Mouse (Mus musculus) layer of hippocampus, adult 11-12 months (tissue): Measurements from ENCODE around the gene Osbpl6.
A peak's percentile ranks its signal among the peaks of the same experiment; 100 is the strongest.

Experiments
- DNase-seq: peaks from one replicate; pipeline ENCODE4 v3.0.0; 2022; ENCODE audit warnings: low spot score

Osbpl6 gene

DNA sequence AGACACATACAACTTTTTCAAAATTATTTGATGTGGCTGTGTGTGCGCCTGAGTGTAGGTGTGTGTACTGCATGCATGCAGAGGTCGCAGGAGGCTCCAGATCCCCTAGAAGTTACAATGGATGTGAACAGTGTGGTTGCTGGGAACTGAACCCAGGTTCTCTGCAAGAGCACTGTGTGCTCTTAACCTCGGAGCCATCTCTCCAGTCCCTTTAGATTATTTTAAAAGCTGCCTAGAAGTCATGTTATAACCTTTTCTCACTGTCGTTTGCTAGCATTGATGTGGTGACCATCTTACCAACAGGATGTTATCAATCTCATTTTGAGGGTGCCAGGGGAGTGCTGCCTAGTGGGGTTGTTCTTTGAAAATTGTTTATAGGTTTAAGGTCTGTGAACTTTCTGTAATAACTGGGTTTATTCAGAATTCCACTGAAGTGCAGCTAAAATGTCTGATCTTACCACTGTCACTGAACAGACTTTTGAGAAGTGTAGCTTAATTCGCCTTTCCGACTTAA lies 15.2 kb downstream of the Osbpl6 start:
- DNase-seq, result no peak

DNA sequence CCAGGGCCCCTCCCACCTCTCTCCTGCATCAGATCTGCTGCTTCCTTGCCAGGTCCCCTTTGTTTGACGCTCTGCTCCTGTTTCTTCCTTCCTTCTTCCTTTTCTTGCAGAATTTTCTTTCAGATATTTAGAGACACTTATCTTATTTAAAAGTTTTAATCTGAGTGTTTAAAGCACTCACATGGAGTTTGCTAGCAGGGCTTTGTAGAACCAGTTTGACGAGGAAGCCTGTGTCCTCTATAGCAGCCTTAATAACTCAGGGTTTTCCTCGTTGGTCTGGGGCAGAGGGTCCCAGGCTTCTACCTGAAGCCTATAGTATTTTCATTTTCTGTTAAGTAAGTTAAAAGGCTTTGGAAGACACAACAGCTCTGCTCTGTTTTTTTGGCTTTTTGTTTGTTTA lies 20.5 kb downstream of the Osbpl6 start:
- DNase-seq, result no peak

DNA sequence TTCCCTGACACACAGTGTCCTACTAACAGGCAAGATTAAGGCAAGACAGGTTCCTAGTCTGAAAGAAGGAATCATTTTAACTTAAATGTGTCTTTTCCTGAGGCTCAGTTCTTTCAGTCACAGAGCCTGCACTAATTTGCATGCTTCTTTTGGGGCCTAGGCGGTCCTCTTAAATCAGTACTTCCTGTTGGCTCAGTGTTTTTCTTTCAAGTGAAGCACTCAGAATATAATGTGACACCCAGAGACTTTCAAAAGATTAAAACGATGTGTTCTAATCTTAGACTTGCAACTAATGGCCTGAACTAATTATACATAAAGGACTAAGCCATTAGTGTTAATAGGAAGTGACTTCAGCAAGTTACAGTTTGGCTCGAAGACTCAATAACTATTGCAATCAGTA lies 23.0 kb downstream of the Osbpl6 start:
- DNase-seq, result no peak

DNA sequence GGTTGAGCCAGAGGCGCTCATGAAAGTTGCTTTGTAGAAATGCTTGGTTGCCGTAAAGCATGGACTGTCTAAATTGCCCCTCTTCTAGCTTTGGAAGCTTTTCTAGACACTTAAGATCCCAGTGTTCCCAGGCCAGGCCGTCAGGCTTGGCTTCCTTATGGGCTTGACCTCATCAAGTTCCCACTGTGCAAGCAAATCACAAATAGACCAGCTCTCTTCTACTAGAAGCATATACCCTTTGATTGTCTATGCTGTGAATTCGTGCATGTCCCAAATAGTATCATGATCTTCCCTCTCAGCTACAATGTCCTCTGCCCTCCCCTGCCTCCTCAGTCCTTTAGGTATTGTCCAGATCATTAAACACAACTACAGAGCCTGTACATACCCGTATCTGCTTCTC lies 23.5 kb downstream of the Osbpl6 start:
- no peak for DNase-seq

DNA sequence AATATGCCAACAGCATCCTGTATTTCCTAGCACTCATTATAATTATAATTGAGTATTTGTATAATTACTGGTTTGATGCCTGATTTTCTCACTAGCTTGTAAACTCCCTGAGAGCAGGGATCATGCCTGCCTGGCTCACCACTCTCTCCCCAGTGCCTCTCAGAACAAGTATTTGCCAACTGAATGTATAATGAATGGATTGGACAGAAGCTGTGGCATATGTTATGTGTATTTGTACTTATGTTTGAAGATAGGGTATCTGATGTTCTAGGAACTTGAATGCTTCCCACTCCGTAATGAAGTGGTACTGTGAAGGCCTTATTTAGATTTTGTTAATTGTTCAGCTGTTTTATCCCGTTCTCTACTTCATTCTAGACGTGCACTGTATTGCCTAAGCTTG lies 24.2 kb downstream of the Osbpl6 start:
- no peak for DNase-seq

DNA sequence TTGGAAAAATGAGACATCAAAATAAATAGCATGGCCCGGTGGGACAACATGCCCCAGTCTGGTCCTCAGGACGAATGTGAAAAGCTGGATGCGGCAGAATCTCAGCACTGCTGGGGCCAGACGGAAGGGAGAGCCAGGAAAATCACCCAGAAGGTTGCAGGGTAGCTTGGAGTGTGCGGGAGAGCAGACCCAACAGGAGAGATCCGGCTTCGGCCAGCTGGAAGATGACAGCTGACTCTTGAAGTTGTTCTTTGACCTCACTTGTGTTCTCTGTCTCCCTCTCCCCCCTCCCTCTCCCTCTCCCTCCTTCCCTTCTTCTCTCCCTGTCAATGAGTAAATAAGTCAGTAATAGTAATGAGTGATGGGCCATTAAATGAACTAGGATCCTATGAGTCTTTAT lies 27.9 kb downstream of the Osbpl6 start:
- no peak for DNase-seq

DNA sequence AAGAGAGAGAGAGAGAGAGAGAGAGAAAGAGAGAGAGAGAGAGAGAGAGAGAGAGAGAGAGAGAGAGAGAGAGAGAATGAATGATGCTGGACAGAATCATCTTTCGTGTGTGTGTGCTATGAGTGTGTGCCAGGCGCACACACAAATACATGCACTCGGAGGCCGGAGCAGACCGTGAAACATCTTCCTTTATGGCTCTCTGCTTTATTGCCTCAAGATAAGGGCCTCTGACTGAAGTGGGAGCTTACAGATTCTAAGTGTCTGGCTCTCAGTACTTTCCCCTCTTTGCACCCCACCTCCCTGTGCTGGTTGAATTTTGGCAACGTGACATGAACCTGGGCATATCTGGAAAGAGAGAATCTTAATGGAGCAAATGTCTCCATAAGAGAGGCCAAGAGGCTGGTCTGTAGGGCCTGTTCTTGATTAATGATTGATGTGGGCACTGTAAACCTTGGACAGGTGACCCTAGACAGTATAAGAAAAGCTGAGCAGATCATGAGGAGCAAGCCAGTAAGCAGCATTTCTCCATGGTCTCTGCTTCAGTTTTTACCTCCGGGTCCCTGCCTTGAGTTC lies 29.4 kb downstream of the Osbpl6 start:
- DNase-seq, result no peak

DNA sequence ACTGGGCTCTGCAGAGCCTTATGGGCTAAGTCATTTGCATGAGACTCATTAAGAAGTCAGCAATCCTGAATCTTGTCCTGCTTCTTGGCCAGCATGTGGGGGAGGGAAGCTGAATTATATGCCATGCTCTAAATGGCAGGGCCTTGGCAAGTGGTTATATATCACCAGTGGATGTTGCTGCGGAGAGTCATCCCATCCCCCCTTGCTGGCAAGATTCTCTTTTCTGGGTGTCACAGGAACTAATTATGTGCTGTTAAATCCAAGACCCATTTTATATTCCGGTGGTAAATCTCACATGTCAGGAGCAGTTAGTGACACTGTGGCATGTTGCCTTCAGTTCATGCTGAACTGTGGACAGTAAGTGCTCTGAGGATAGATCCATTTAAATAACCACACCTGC lies 31.1 kb downstream of the Osbpl6 start:
- no peak for DNase-seq

DNA sequence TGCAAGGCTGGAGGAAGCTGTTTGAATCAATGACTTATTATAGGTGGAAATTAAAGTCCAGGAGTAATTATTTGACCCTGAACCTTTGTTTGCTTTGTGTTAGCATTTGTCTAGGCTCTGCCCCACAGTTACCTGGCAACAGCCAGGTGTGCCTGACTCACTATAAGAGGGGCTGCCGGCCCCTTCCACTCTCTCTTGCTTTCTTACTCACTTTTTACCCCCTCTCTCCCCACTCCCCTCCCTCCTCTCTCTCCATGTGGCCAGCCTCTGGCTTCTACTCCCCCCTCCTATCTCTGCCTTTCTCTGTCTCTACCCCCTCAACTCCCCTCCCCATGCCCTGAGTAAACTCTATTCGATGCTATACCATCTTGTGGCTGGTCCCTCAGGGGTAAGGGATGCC lies 33.2 kb downstream of the Osbpl6 start:
- DNase-seq, result no peak

DNA sequence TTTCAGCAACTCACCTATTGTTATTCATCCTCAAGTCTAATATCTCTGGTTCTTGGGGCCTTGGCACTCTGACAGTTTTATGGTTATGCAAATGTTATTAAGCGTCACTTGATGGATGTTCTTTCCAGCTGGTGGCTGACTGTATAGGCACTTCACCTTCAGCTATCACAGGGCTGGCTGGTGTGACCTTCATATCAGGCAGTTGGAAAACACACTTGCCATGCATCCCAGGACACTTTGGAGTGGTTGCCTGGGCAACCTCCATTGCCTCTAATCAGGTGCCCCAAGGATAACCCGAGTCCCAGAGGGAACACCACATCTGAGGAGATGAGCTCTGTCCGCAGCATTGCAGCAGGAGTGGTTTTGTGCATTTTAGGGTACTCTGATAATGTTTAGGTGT lies 35.8 kb downstream of the Osbpl6 start:
- DNase-seq, result no peak

DNA sequence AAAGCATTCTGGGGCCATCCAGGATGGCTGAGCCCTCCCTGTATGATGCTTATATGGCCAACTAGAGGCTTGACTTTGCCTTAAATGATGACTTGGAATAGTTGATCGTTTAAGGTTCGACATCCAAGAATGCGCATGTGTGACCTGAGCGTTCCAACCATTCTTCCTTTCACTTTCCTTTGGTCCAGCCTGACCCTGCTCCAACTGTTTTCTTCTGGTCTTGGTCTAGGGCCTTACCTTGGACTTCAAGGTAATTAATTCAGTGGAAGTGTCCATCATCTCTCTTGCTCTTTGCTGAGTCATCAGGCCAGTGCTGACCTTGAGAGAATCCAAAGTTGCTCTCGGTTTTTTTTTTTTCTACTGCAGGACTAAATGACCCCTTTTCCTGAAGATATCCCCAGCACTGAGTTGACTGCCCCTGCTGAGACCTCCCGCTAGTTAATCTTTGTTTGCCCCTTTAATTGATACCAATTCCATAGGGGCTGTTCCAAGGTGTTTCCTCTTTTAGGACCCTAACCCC lies 43.6 kb downstream of the Osbpl6 start:
- no peak for DNase-seq

DNA sequence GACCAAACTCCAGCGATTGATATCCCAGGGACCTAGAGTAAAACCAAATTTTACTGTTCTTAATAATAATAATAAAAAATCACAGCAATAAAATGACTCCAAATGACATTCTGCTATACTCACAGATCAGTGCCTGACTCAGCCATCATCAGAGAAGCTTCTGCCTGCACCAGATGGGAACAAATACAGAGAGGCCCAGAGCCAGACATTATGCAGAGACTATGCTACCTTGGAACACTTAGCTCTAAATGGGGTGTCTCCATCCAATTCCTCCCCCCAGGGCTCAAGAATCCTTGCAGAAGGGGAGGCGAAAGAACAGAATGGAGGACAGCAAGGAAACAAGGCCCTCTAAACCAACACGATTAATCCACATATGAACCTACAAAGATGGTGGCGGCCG lies 60.4 kb downstream of the Osbpl6 start:
- DNase-seq, result peak; percentile 40

DNA sequence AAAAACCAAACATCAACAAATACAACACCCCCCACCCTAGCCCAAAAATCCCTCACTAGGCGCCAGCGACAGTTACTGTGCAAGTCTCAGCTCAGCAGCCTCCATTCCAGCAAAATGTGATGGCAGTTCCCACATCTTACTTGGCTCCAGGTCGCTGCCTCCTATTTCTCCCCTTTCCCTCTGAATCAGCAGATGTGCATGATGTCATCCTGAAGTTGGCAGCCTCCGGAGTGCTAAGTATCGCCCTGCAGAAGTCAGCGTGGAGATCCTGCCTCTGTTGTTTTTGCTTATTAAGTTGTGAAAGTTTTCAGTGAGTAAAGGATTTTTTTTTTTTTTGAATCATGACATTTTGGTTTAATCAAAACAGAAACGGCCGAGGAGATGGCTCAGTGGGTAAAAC lies 61.9 kb downstream of the Osbpl6 start:
- peak; percentile 22 for DNase-seq

DNA sequence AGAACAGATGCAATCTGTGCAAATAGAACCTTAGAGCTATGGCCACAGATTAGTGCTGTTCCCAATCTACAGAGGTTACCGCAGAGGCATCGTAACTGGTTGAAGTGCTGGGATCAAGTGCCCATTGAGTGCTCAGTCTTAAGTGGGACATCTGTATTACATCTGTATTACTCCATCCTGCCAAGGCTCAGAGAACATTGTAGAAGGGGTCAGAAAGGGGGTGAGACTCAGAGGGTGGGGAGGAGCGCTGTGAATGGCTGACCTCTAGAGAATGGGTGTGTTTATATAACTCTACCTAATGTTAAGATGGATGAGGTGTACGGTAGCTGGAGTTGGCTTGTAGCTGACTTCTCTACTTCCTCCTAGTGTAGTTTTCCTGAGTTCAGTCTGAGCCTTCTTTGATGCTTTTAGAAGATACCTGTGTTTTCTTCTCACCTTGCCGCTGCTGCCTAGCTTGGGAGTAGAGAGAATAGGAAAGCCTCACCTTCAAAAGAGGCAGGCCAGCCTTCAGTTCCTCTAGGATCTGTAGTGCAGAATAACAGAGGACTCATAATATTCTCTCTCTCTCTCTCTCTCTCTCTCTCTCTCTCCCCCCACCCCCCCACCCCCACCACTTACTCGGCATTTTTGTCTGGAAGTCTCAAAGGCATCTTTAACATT lies 62.9 kb downstream of the Osbpl6 start:
- DNase-seq, result no peak

DNA sequence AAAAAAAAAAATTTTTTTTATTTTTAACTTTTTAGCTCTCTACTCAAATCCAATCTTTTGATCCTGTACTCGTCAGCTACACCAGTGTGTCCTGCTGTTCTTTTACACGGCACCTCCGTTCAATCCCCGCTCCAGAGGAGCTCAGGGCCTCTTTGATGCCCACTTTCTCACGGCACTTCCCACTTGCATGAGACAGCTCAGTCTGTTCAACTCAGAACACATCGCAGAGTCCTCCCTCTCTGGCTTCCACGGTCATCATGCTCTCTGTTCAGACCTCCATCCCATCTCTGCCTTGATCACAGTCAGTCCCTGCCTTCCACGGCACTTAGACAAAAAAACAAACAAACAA lies 63.4 kb downstream of the Osbpl6 start:
- no peak for DNase-seq

DNA sequence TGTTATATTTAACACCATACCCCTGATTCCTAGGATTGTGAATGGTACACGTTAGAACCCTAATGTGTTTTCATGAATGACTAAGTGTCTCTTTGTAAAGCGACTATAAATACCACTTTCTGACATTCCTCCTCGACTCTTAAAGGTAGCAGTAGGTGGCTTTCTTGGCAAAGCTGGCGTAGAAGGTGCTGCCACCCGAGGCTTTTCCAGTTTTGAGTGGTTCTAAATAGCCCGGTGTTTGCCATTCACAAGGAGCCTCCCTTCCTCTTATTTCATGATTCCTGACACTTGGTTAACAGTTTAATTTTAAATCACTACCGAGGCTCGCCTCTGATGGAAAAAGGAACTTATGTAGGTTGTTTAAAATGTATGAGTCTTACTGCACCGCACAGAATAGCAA lies 64.1 kb downstream of the Osbpl6 start:
- no peak for DNase-seq

DNA sequence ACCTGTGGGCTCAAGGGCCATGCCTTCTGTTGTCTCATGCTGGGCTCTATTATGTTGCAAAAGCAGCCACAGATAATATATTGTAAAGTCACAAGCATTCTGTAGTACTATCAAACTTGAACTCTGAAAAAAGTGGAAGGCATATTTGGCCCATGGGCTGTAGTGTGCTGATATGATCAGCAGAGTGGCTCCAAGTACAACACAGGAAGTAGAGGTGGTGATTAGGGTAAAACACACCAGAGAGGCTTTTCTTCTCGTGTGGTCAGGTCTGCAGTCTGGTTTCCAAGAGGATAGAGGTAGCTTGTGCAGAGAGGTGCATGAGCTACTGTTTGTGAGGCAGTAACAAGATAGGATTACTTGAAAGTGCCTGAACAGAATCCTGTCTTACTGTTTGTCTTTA lies 69.5 kb downstream of the Osbpl6 start:
- DNase-seq, result no peak

DNA sequence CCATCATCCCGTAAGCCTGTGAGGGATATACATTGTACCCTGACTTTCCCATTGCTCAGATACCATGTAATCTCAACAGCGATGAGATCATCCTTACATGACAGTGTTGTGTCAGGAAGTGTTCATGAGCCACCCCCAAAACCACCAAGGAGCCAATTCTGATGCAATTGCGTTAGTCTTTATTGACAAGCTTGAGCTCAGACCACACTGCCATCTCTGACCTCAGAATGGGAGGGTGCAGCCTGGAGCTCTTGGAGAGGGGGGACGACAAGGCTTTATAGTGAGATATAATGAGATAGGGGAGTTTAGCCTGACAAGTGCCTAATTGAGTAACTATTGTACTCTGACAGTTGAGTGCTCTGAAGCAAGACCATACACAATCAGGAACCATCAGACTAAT lies 82.5 kb downstream of the Osbpl6 start:
- no peak for DNase-seq

DNA sequence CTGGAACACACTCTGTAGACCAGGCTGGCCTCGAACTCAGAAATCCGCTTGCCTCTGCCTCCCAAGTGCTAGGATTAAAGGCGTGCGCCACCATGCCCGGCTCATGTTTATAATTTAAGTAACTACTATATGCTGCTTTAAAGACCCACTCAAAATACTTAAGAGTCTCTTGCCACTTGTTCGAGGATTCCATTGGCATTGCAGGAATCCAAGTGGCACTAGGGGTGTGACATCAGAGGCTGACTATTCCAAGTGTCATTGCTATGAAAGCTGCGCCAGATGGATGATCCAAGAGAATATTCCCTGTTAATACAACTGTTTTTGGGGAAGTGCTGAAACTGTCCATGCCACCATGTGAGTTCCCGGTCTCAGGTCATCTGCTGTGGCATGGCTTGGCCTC lies 83.9 kb downstream of the Osbpl6 start:
- DNase-seq, result no peak

DNA sequence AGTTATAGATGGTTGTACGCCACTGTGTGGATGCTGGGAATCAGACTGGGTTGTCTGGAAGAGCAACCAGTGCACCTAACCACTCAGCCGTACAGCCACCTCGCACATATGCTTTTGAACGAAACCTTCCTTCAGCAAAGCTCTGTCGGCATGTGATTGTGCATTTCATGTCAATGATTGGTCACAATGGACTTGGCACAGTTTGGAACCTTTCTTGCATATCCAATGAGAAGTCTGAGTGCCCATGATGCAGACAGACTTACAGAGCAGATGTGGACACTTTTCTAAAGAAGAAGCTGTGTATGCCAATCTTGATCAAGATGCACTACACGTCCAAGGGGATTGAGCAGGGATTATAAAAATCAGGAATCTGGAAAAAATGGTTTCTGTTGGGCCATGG lies 85.1 kb downstream of the Osbpl6 start:
- no peak for DNase-seq

DNA sequence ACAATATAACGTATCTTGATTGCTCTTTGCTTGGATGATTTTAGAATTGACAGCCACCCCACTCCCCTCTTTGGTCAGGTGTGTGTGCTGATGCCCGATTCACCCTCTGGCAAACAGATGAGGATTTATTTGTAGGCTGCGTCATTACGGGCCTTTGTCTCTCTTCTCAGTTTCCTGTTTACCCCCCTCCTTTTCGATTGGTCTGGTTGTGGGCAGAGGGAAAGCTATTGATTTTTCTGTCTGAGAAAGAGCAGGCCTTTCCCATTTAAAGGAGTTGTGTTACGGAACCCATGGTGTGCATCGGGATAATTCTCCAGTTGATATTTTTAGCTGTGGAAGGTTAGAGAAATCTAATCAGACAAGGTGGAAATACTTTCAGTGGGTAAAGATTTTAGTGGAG lies 85.9 kb downstream of the Osbpl6 start:
- DNase-seq, result no peak

DNA sequence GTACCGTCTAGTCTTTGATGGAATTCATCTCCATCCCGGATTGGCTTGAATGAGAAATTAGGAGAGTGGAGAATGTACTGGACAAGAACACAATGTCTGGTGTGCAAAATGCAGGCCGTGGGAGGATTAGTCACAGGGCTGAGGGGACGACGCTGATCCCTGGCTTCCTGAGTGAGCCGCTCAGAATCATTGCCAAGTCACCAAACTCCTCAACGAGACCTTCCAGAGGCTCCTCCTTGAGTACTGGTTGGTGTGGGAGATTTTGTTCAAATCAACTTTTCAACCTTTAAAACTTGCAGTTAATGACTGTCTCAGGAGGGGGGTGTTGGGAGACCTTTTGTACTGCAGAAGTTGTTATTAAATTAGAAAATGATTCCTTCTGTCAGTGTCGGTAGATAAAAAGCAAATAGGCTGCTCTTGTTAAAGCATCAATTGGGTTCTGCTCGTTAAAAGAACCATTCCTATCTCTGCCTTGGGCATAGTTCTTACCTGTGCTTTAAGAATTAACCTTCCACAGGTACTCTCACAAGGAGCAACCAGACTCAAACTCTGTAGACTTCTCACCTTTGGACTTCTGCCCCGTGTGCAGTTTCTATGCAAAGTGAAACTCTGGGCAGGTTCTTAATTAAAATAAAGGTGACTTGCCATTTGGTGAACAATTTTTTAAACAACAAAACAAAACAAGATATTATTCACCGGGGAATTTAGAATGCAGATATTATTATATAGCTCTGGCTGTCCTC lies 89.9 kb downstream of the Osbpl6 start:
- DNase-seq, result no peak

DNA sequence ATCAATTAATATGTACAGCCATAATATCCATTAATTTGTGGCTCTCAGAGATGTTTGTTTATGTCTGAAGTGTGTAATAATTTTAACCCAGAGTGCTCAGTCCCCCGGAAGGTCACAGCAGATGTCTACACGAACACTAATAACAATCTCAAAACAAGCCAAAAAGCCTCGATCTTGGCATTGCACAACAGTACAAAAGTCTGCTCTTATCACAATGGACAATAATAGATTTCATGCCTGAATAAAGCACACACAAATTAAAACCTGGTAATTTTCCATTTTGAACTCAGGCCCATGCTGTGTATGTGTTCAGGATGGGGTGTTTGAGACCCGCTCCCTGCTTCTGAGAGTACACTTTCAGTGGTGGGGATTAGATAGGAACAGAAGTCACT lies 90.4 kb downstream of the Osbpl6 start:
- DNase-seq, result no peak
